Mouse (Mus musculus) T-helper 17 cell (primary cell): Measurements from ENCODE around the gene Pogz.
"Not testable (repeated sequence)": the region's sequence is repeated elsewhere in the genome, so short reads cannot be mapped to it uniquely, and the experiment has no call there.

Source experiments
- in situ Hi-C, 2 experiments: fragments of 300-600 bp; cut with MboI, MseI; formaldehyde crosslinking; loops; 1 replicate in 1 of 2; 2 replicates in 1 of 2; pipeline ENCODE4 v1.15.1; 2025; ENCODE audit warnings: high pct_unique_total_duplicates in 2 of 2

The Pogz gene

GRCm38 (mm10) chr3:94832701-94833100, 4.7 kb upstream of the Pogz start:
- in situ Hi-C loops = loop anchor here in 1 of 2 experiments (25.0 kb wide), 1 partner anchor 1270 kb away; the partner anchor contains the start of gene S100a10

- in situ Hi-C loops = loop anchor here in 1 of 2 experiments (25.0 kb wide), 1 partner anchor 1271 kb away; the partner anchor contains the start of gene S100a10
Measured at GRCm38 (mm10) chr3:94833358-94833757, 4.0 kb upstream of the Pogz start.

- in situ Hi-C loops = loop anchor here in 1 of 2 experiments (25.0 kb wide), 1 partner anchor 1273 kb away; the partner anchor contains the start of gene S100a10
Measured at GRCm38 (mm10) chr3:94835396-94835795, 2.0 kb upstream of the Pogz start.

- in situ Hi-C loops = loop anchor here in 1 of 2 experiments (25.0 kb wide), 1 partner anchor 1276 kb away; the partner anchor contains the start of gene S100a10
Measured at GRCm38 (mm10) chr3:94837959-94838496, 661 bp downstream of the Pogz start.

GRCm38 (mm10) chr3:94838631-94839030, 1.3 kb downstream of the Pogz start:
- in situ Hi-C loops = loop anchor here in 1 of 2 experiments (25.0 kb wide), 1 partner anchor 1276 kb away; the partner anchor contains the start of gene S100a10

- in situ Hi-C loops = loop anchor here in 1 of 2 experiments (25.0 kb wide), 1 partner anchor 1277 kb away; the partner anchor contains the start of gene S100a10
Measured at GRCm38 (mm10) chr3:94839101-94839500, 1.7 kb downstream of the Pogz start.

- in situ Hi-C loops = loop anchor here (10.0 to 25.0 kb wide), 2 partner anchors 473 to 1285 kb away; partner anchors contain the start of genes Rorc (in 1 of the 2) and S100a10 (in 1 of the 2)
Measured at GRCm38 (mm10) chr3:94847382-94847781, 10.0 kb downstream of the Pogz start.

GRCm38 (mm10) chr3:94849338-94849737, 12.0 kb downstream of the Pogz start:
- in situ Hi-C loops = loop anchor here (10.0 to 25.0 kb wide), 2 partner anchors 475 to 1287 kb away; partner anchors contain the start of genes Rorc (in 1 of the 2) and S100a10 (in 1 of the 2)

GRCm38 (mm10) chr3:94851731-94852130, 14.4 kb downstream of the Pogz start:
- in situ Hi-C loops = no loop called here

- in situ Hi-C loops = no loop called here
Measured at GRCm38 (mm10) chr3:94852215-94852614, 14.8 kb downstream of the Pogz start.

GRCm38 (mm10) chr3:94859471-94859870, 22.1 kb downstream of the Pogz start:
- in situ Hi-C loops = no loop called here

GRCm38 (mm10) chr3:94869011-94869410, 31.6 kb downstream of the Pogz start:
- in situ Hi-C loops = no loop called here

GRCm38 (mm10) chr3:94878618-94879017, 41.3 kb downstream of the Pogz start:
- in situ Hi-C loops = no loop called here

- in situ Hi-C loops = no loop called here
Measured at GRCm38 (mm10) chr3:94881840-94882239, 44.5 kb downstream of the Pogz start.

- in situ Hi-C loops = no loop called here
Measured at GRCm38 (mm10) chr3:94882579-94882978, 45.2 kb downstream of the Pogz start.

GRCm38 (mm10) chr3:94886316-94887224, 49.2 kb downstream of the Pogz start, which contains the start of gene Psmb4:
Gene Psmb4 (minus strand): TSS chr3:94886961.
- in situ Hi-C loops = no loop called here

- in situ Hi-C loops = no loop called here
Measured at GRCm38 (mm10) chr3:94888595-94888994, 51.2 kb downstream of the Pogz start.

GRCm38 (mm10) chr3:94894076-94894475, 56.7 kb downstream of the Pogz start:
- in situ Hi-C loops = no loop called here

GRCm38 (mm10) chr3:94902747-94903146, 65.4 kb downstream of the Pogz start:
- in situ Hi-C loops = no loop called here

- in situ Hi-C loops = not testable (repeated sequence)
Measured at GRCm38 (mm10) chr3:94904759-94905158, 67.4 kb downstream of the Pogz start.

GRCm38 (mm10) chr3:94906482-94906881, 69.1 kb downstream of the Pogz start:
- in situ Hi-C loops = no loop called here
